Mouse (Mus musculus): ENCODE data around the gene App. TPM values are rescaled to one million over a fixed set of nuclear protein-coding genes. Genes with fewer than 3 reads are reported as not detected.

Gene App
- total RNA-seq (2021), result 100 to 1,000 TPM; 149 to 161 TPM
- long read RNA-seq, experiment 1, full-length matches to known transcripts, result 93 of 116 reads
- long read RNA-seq, experiment 1, partial matches to known transcripts, result 12 of 116 reads
- long read RNA-seq, experiment 1, other reads (novel, unspliced or antisense), result 11 of 116 reads
- long read RNA-seq, experiment 2, full-length matches to known transcripts, result 133 of 144 reads
- long read RNA-seq, experiment 2, partial matches to known transcripts, result 7 of 144 reads
- long read RNA-seq, experiment 2, other reads (novel, unspliced or antisense), result 4 of 144 reads

DNA sequence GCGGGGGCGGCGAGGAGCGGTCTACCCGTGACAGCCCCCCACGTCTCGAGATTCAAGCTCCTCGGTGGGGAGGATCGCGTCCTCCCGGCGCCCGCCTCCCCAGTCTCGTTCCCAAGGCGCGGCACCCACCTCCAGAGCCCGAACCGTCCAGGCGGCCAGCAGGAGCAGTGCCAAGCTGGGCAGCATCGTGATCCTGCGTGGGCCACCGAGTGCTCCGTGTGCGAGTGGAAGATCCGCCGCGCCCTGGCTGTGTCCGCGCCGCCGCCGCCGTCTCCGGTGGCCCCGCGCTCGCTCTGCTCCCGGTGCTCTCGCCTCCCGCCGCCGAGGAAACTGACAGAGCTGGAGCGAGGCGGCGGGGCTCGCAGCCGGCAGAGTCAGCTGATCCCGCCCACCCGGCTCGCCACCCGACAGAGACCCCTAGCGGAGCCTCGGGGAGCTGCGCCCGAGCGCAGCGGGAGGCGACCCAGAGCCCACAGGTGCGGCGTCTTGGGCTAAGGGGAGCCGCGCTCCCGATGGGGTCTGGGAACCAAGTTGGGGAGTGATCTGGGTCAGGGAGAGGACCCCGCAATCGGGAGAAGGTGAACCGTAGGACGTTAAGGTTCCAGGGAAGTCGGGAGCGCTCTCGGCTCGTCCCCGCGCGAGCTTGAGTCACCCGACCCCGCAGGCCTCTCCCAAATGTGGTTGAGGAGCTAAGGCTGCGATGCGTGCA, at the start of gene App:
Gene App (minus strand): TSS at position 394 of the 709 bp plus-strand sequence.
- DNase-seq, result peak; percentile 90
- intact Hi-C loops (cut with DNase I; ENCODE audit: low total_unique reads), result loop anchor here (1.0 to 5.0 kb wide), 2 partner anchors 36 to 217 kb away; no protein-coding TSS in a partner anchor

DNA sequence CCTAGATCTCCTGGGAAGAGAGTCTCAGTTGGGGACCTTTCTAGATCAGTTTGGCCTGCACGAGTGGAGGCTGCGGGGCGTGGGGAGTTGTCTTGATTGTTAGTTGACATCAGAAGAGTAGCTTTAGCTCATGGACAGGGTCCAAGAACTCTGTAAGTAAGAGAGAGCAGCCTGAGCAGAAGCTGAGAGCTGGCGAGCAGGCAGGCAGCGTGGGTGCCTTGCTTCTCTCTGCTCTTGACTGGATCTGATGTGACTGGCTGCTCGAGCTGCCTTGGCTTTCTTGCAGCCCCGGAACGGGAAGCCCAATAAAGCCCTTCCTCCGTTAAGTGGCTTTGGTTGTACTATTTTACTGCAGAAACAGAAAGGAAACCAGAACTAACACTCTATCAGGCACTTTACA, 42.3 kb upstream of the App start:
- intact Hi-C loops (cut with DNase I; ENCODE audit: low total_unique reads), result no loop called here
- no peak for DNase-seq

DNA sequence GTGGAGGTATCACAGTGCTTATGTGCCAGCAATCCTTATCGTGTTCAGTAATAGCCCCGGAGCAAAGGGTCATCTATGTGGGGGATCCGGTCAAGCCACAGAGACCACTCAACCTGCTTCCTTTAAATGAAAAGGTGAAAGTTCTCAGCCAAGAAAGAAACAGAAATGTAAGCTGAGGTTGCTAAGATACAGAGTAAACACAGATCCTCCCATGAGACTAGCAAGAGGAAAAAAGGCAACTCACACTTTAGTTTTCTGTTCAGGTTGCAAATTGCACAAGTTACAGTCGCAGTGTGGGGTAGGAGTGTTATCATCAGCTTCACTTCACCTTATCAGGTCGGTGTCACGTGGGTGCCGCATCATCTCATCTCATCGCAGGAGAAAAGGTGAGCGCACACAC, 41.6 kb upstream of the App start:
- intact Hi-C loops (cut with DNase I; ENCODE audit: low total_unique reads), result no loop called here
- DNase-seq, result no peak

DNA sequence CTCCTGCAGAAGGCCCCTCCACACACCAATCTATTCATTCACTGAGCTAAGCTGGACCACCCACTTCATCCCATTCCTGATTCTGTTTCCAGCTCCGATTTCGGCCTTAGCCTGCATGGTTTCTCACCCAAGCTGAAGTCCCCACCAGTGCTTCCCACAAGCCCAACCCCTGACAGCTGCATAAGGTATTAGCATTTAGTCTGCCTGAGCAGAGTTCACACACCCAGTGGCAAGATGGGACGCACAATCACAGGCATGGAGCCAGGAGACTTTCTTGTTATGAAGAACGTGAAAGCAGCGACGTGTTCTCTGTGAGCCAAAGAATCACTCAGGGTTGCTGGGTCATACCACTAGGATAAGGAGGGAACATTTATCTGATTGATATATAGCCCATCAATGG, 22.1 kb upstream of the App start:
- intact Hi-C loops (cut with DNase I; ENCODE audit: low total_unique reads), result no loop called here
- DNase-seq, result peak; percentile 41

DNA sequence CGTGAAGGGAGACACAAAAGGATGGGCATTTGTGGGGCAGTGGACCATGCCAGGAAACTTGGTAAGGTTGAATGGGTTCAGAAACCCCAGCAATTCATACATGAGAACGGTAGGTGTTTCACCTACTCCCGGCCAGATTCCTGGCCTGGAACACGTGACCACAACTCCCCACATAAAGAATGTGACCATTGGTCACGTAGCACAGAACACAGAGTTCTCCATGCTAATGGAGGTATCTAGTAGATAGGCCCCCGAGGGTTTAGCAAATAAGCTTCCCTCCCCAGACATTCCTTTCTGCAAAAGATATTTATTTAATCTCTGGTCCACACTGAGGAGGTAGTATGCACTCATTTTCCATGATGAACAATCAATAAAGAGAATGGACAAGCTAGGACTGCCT, 21.6 kb upstream of the App start:
- no peak for DNase-seq

DNA sequence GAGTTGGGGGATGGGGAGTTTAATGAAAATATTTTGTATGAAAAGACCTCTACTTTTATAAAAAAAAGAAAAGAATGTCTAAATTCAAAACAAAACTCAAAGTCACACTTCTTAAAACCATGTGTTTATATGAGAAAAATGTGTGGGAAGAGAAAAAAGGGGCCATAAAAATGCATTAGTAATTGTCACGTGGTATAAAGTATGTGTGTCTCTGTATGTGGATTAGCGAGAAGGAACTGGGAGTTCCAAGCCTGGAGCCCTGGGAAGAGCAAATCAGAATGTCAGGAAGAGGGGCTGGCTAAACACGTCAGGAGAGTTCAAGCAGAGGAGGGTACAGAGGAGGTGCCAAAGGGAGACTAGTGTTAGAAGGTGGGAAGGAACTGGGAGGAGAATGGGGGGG, 7.9 kb upstream of the App start:
- DNase-seq, result no peak

More for the DNA sequence above, 21.6 kb upstream of the App start:
- intact Hi-C loops (cut with DNase I; ENCODE audit: low total_unique reads), result no loop called here

DNA sequence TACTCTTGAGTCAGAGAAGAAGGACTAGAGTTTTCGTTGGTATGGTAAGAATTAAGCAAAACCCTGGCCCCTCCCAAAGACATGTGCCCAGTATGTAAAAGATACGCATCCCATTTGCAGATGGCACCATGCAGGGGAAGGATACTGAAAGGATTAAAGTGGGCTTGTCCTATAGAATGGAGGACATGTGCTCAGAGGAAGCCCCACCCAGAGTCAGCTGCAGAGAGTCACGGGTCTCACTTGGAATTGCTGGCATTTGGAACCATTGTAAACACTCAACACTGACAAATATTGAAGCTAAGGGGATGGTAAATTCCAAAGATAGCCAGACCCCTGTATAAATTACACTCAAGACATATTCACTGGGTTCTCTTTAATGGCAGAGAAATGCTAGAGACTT, 7.1 kb upstream of the App start:
- no peak for DNase-seq
- intact Hi-C loops (cut with DNase I; ENCODE audit: low total_unique reads), result no loop called here

More for the DNA sequence above, 7.9 kb upstream of the App start:
- intact Hi-C loops (cut with DNase I; ENCODE audit: low total_unique reads), result no loop called here

DNA sequence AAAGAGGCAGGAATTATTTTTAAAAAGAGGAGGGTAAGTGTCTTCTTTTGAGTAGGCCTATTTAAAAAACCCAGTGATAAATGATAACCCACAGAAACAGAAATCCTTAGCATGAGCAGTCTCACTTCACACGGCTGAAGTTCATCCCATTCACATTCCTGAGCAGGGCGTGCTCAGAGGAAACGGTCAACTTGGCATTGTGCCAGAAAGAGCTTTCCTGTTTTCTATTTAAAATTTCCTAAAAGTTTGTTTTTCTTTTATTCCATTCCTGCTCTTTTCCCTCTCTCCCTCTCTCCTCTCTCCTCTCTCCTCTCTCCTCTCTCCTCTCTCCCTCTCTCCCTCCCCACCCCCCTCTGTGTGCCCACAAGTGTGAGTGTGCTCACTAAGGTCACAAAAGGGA, 3.1 kb upstream of the App start:
- intact Hi-C loops (cut with DNase I; ENCODE audit: low total_unique reads), result no loop called here
- DNase-seq, result no peak

DNA sequence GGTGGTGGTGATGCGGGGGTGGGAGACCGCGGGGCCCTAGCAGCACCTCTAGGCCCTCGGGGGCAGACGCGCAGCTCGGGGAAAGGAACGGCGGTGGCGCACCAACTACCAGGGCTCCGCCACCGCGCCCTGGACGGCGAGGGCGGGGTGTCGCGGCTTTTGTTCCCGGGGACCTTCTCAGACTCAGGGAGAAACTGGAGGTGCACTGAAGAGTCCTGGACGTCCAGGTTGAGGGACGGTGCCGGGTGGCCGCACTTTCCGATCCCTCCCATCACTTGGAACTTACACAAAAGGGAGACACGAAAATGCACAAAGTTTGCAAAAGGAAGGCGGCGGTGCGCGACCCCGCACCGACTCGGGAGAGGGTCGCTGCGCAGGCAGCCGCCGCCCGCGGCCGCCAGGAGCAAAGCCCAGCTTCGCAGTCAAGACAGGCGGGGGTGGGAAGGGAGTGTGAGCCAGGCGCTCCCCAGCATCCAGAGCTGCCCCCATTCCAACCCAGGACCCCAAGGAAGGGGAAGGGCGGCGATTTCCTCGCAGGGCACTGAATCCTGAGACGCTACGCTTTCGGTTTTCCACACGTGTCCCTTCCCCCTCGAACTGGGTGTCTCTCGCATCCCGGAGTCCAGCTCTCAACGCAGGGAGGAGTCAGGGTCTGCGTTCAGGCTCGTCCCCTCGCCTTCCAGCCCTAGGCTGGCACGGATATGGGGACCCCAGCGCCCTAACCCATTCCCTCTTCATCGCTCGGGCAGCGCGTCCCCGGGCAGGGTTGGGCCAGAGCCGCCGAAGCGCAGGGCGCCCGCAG, 794 bp downstream of the App start:
- intact Hi-C loops (cut with DNase I; ENCODE audit: low total_unique reads), result loop anchor here (1.0 to 5.0 kb wide), 2 partner anchors 35 to 216 kb away; no protein-coding TSS in a partner anchor
- DNase-seq, result peak; percentile 48

DNA sequence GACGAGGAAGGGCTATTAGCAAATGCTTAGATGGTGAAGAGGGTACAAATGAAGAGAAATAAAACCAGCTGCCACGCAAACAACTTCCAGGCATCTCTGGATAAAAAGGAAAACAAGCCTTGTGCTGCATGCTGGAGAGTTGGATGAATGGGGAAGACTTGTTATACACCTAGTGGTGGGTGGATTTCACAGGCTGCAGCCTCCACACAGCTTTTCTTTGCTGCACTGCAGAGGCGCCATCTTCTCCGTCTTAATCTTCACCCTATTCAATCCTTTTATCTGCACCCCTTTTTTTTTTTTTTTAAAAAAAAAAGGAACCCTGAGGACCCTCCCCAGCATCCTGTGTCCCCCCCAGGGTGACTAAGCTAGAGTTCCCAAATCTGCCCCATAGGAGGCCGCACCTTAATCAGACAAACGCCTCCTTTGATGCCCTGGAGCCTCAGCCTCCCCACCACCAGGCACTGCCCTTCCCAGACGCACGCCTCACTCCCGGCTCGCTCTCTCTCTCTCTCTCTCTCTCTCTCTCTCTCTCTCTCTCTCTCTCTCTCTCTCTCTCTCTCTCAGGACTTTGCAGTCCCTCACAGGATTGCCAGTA, 1.5 kb downstream of the App start:
- no peak for DNase-seq
- intact Hi-C loops (cut with DNase I; ENCODE audit: low total_unique reads), result loop anchor here (5.0 kb wide), 1 partner anchor 35 kb away; no protein-coding TSS in a partner anchor

DNA sequence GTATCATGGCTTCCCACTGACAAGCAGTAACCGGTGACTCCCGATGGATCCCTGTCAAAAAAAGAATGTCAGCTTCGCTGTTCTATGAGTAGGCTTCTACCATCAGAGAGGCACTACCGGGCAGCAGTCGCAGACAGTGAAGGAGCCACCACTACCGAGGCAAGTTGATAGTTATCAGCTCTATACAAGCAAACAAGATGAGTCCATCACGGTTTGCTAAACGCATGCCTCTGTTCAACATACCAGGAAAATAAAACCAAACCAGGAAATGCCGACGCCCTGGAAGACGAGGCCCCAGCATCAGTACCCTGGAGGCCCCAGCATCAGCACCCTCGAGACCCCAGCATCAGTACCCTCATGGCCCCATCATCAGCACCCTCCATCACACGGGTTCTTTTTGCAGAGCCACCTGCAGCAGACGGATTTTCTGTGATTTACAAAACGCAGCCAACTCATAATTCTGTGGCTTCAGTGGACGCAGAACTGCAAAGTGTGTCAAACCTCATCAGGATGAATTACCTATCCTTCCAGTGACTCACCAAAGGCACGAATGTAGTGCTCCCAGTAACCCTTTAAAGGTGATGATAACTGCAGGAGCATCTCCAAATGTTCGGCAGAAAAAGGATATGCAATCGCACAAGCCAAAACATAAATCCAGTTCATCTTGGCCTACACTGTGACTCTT, 2.6 kb downstream of the App start:
- no peak for DNase-seq
- intact Hi-C loops (cut with DNase I; ENCODE audit: low total_unique reads), result loop anchor here (5.0 kb wide), 1 partner anchor 34 kb away; no protein-coding TSS in a partner anchor

DNA sequence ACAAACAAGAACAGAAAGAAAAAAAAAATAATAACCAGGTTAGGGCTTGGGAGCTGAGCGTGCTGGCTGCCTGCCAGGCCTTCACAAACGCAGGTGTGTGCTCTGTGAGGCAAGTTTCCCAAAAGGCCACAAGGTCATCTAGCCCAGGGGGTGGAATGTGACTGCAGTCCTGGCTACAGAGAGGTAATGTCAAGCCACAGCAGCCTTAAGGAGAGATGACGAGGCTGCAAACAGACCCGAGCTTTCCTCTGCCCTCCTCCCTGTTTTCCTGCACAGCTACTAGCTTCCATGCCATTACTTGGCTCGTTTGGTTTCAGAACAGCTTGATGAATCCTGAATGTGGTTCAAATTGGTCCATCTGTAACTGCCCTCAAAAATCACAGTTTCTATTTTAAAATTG, 4.7 kb downstream of the App start:
- intact Hi-C loops (cut with DNase I; ENCODE audit: low total_unique reads), result no loop called here
- no peak for DNase-seq

DNA sequence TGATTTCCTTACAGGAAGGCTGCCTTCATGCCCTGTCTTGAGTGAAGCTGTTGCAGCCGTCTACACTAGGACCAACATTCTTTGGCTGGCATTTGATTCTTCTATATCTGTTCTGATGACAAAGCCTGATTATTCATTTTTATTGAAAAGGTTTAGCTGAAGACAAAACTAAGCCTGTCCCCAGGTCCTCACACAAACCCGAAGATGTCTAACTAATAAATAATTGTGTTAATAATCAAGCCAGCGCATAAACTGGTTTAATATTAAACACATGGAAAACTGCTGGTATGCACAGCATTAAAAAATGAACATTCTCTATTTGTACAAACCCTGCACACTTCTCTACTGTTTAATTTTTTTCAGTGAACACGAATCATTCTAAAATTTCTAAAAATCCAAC, 7.4 kb downstream of the App start:
- no peak for DNase-seq
- intact Hi-C loops (cut with DNase I; ENCODE audit: low total_unique reads), result no loop called here

DNA sequence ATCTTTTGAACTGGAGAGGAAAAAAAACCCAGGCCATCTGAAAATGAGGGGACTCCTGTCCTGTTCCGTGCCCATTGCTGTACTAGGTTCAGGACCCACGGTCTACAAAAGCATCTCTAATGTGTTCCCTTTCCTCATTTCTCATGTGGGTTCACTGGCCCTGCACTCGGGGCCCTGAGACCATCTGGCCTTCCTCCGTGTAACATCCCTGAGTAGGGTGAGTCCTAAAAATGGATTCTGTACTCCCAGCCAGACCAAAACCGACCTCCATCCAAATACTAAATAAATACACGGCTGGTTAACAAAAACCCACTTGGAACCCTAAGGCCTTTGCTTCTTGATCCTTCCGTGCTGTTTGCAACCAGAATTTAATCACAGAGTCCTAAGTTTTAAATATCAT, 7.9 kb downstream of the App start:
- intact Hi-C loops (cut with DNase I; ENCODE audit: low total_unique reads), result no loop called here

DNA sequence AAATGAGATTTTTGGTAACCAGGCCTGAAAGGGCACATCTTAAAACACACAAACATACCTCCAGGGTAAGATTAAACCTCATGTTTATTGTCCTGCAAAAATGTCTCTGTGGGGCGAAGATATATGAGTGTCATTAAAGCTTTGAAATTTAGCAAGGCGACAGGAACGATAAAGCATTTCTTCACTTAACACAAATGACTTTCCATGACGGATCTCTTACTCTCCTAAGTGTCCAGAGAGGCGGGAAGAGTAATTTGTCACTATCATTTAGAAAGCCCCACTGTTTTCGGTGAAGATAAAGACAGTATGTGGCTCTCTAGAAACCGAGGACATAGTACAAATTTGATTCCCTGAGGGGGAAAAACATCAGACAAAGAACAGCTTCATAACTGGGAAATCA, 8.4 kb downstream of the App start:
- intact Hi-C loops (cut with DNase I; ENCODE audit: low total_unique reads), result no loop called here
- no peak for DNase-seq

More for the DNA sequence above, 7.9 kb downstream of the App start:
- no peak for DNase-seq

DNA sequence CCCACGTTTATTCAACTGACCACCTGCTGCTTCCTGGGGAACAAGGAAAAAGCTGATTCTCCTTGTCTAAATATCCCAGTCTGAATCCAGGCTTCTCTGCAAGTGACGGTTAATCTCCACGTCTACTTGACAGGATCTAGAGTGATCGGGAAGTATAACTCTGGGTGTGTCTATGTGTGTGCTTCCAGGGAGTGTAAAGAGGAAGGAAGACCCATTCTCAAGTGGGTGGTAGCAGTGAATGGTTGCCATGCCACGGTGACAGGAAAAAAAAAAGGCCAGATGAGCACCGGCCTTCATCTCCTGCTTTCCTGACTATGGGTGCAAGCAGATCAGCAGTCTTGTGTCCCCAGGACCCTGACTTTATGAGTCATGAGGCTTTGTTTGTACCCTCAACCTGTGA, 10.8 kb downstream of the App start:
- intact Hi-C loops (cut with DNase I; ENCODE audit: low total_unique reads), result no loop called here
- no peak for DNase-seq

DNA sequence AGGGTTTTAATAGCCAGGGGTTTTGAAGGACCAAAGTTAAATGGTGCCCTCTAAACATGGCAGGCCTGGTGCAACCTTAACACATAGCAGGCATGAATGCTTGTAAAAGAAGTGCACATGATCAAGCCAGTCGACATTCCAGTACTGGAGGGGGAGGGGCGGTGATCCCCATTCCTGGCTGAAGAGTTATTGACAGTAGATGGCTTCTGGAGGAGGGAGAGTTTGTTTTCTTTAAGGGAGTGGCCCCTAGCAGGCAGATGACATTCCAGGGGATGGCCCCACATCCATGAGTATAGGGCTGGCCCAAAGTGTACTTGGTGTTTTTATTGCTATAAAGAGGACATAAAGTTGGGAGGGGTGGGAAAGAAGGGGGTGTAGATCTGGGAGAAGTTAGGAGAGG, 13.4 kb downstream of the App start:
- DNase-seq, result no peak
- intact Hi-C loops (cut with DNase I; ENCODE audit: low total_unique reads), result no loop called here

DNA sequence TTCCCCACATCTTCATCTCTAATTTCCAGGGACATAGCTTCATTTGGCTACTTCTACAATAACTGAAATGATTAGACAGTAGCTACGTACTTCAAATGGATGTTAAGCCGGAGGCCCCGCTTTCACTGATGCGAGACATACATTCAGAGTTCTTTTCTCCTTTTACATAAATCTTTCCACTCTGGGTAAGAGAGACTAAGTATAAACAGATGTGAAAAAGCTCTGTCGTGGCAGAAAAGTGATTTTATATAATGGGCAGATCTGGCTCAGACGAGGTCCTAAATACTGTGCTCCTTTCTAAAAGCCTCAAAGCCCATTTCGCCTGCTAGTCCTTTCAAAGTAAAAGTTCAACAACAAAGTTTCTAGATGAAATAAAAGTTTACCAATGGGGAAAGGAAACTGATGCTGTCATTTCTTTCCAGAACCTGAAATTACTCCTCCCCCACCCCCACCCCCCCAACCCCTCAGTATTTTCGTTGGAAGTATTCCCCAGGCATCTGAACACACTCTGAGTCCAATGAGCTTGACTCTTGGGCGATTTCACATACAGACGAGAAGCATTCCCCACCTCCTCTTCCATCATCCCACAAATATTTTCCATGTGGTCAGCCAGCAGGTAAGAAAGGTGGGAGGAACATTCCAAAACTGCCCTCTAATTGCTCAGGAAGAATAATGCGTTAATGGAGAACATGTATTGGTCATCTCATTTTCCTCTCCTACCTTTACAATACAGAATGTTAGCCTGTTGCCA, 15.6 kb downstream of the App start:
- intact Hi-C loops (cut with DNase I; ENCODE audit: low total_unique reads), result no loop called here
- no peak for DNase-seq

DNA sequence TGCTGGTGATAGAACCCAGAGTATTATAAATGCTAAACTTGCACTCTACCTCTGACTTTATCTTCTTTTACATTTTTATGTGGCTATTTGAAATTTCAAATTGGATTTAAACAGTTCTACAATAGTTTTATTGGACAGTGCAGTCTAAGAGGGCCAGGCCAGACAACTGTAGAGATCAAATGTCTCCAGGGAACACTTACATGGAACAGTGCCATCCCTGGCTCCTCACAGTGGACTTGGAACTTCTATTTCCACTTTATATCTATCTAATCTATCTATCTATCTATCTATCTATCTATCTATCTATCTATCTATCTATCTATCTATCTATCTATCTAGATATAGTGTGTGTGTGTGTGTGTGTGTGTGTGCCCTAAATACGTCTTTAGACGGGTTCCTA, 16.4 kb downstream of the App start:
- intact Hi-C loops (cut with DNase I; ENCODE audit: low total_unique reads), result no loop called here
- peak; percentile 56 for DNase-seq
